Comparison of ENCODE assay signal across 8 mouse cellular contexts in genomic region chr17:69439571-69440480, GRCm38 (mm10). TPM values are rescaled to one million over a fixed set of nuclear protein-coding genes. Genes with fewer than 3 reads are reported as not detected.
DNase-seq lines count a peak whose midpoint lies in the region; ATAC-seq lines count a peak whose summit lies in the region.

No protein-coding gene starts in this region.

- WGBS in heart, embryonic 14.5 days: under 1% methylated on average over 51 of the region's 52 CpGs
- WGBS in midbrain, embryonic 12.5 days: 1% methylated on average over 51 of the region's 52 CpGs

- peaks cover 4% of the 10 kb centered on the region in 2 experiments; a peak in 2 of 4 replicates for H3K4me1 ChIP-seq in heart, embryonic 14.5 days (ENCODE audit: control insufficient read depth in 2 of 2, insufficient read depth in 2 of 2, low read length in 2 of 2)
- H3K4me1 ChIP-seq in midbrain, embryonic 12.5 days: peaks cover 16% of the 10 kb centered on the region

- peak; percentile 4 to 23 for DNase-seq in adrenal gland, adult 18-20 months (ENCODE audit: low spot score in 2 of 2)
- DNase-seq in adrenal gland, postnatal 25 days: no peak
- peak; percentile 11 for DNase-seq in 3134 (ENCODE audit: extremely low read depth, insufficient read length, low spot score)
- DNase-seq in cerebellum, postnatal 25 days: peak; percentile 64 to 75
- peak; percentile 30 for DNase-seq in layer of hippocampus, adult 9-11 months
- DNase-seq in spleen, postnatal 14 days (ENCODE audit: low spot score in 2 of 2): no peak

- no peak overlapping the region for H3K9ac ChIP-seq in heart, embryonic 14.5 days (ENCODE audit: low read length)
- H3K9ac ChIP-seq in midbrain, embryonic 12.5 days (replicated peaks): peak overlapping the region; percentile 47

- H3K27me3 ChIP-seq in heart, embryonic 14.5 days (ENCODE audit: control insufficient read depth, insufficient read depth, low read length): peaks cover 24% of the 10 kb centered on the region
- peaks cover 57% of the 10 kb centered on the region for H3K27me3 ChIP-seq in midbrain, embryonic 12.5 days

- H3K36me3 ChIP-seq in heart, embryonic 14.5 days (ENCODE audit: control insufficient read depth, insufficient read depth, low read length): no peaks in the 10 kb centered on the region
- H3K36me3 ChIP-seq in midbrain, embryonic 12.5 days: no peaks in the 10 kb centered on the region

- ATAC-seq in heart, embryonic 14.5 days (ENCODE audit: insufficient number of reproducible peaks, insufficient read depth, low FRiP score, low read depth): no peak; the same call in 1 of the 2 replicates
- ATAC-seq in midbrain, embryonic 12.5 days (ENCODE audit: low FRiP score, low read depth): peak; percentile 71

- no peak overlapping the region for H3K27ac ChIP-seq in heart, embryonic 14.5 days (replicated peaks in 1 of 2; ENCODE audit: control insufficient read depth in 1 of 2, insufficient read depth in 1 of 2, low read depth in 2 of 2, low read length in 2 of 2)
- no peak overlapping the region for H3K27ac ChIP-seq in midbrain, embryonic 12.5 days (replicated peaks)

- peak overlapping the region; percentile 31 to 39 for H3K4me3 ChIP-seq in heart, embryonic 14.5 days (ENCODE audit: control insufficient read depth in 1 of 2, insufficient read depth in 1 of 2, low read depth in 1 of 2, low read length in 2 of 2)
- H3K4me3 ChIP-seq in midbrain, embryonic 12.5 days: peak overlapping the region; percentile 52

- no peaks in the 10 kb centered on the region for H3K9me3 ChIP-seq in heart, embryonic 14.5 days (ENCODE audit: control insufficient read depth, low read length)
- H3K9me3 ChIP-seq in midbrain, embryonic 12.5 days: no peaks in the 10 kb centered on the region

- peak overlapping the region; percentile 90 for H3K4me2 ChIP-seq in heart, embryonic 14.5 days (ENCODE audit: low read length)
- peak overlapping the region; percentile 73 for H3K4me2 ChIP-seq in midbrain, embryonic 12.5 days (replicated peaks)

RNA-seq across cellular contexts. Expression of gene Akain1, which starts 0.7 kb away (rescaled TPM):
- total RNA-seq in adrenal gland, adult 18-20 months (2021): not detected
- not detected in 2 replicates for total RNA-seq in adrenal gland, postnatal 25 days (2021)
- 0.13 TPM in 1 of 2 replicates, not detected in the other for polyA plus RNA-seq in heart, embryonic 14.5 days (2014; fragmentation: Nextera tagmentation; extraction: Ambion mirVana)
- polyA plus RNA-seq in midbrain, embryonic 12.5 days (2016; fragmentation: Nextera tagmentation; extraction: Ambion mirVana): 0.22 TPM in 1 of 2 replicates, not detected in the other

RNA-seq across cellular contexts. Expression of gene Zbtb14, which starts 57.0 kb away (rescaled TPM):
- 10 to 100 TPM; 11.1 to 14.5 TPM for total RNA-seq in adrenal gland, adult 18-20 months (2021)
- total RNA-seq in adrenal gland, postnatal 25 days (2021): 19.7 and 22.7 TPM in 2 replicates
- 15.0 and 16.3 TPM in 2 replicates for polyA plus RNA-seq in heart, embryonic 14.5 days (2014; fragmentation: Nextera tagmentation; extraction: Ambion mirVana)
- polyA plus RNA-seq in midbrain, embryonic 12.5 days (2016; fragmentation: Nextera tagmentation; extraction: Ambion mirVana): 36.0 and 36.8 TPM in 2 replicates

Comparison
In these comparisons a context has a peak if more than half of its experiments do, and no peak if none do; other contexts are left out.
1. DNase-seq: peak in adrenal gland, adult 18-20 months (2 of 2), 3134 (single experiment), cerebellum, postnatal 25 days (2 of 2) and layer of hippocampus, adult 9-11 months (single experiment); none in adrenal gland, postnatal 25 days (single experiment) and spleen, postnatal 14 days (0 of 2).